Mouse (Mus musculus): ENCODE data around the gene Ccdc83.

DNA sequence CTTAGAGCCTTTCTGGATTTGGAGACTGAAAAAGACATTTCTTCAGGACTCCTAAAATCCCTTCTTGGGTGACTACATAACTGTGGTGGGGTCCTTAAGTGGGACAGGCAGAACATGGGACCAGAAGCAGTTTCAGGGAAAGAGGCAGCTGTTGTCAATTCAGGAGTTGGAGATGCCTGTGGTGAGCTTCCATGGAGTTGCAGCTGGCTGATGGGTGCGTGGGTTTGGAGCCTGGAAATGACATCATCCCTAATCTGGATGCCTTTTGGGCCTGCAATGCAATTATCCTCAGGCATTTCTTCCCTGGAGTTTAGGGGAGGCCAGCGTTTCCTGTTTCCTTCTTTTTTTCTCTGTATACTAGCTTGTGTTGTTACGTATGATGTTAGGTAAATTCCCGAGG lies 31.7 kb downstream of the Ccdc83 start:
- TF ChIP-seq MAX (IDR thresholded peaks at IDR 0.05; ENCODE audit: low read depth) (no peak), POLR2A (IDR thresholded peaks at IDR 0.05; ENCODE audit: insufficient read length, low read depth) (no peak), CEBPB (IDR thresholded peaks at IDR 0.05; ENCODE audit: insufficient read depth, poor library complexity, severe bottlenecking) (0 out of 2 replicates have a peak, but pooled peaks have one; percentile 48), POLR2AphosphoS2 (IDR thresholded peaks at IDR 0.05; ENCODE audit: insufficient read length, low read depth) (no peak), MYOD1 (IDR thresholded peaks at IDR 0.05; ENCODE audit: control insufficient read depth in 1 of 3, insufficient read length in 2 of 3, low read depth in 2 of 3) (peak in 2 of 3 experiments; percentile 92 to 93), USF1 (IDR thresholded peaks at IDR 0.05; ENCODE audit: low read depth) (no peak)
